Mouse (Mus musculus): ENCODE data around the gene D13Ertd608e.
"Not testable (repeated sequence)": the region's sequence is repeated elsewhere in the genome, so short reads cannot be mapped to it uniquely, and the experiment has no call there.

The D13Ertd608e gene

GRCm38 (mm10) chr13:119835320-119836056 lies at the start of gene D13Ertd608e:
D13Ertd608e (plus strand) TSS chr13:119836006.
- peak; percentile 19 to 20 for DNase-seq

- peak; percentile 69 to 73 for DNase-seq
Measured at GRCm38 (mm10) chr13:119789851-119790717, 45.7 kb upstream of the D13Ertd608e start.

GRCm38 (mm10) chr13:119790761-119791579 lies 44.8 kb upstream of the D13Ertd608e start, which contains the start of gene Zfp131:
Zfp131 (minus strand) TSS chr13:119790889.
- peak; percentile 90 to 95 for DNase-seq

- no peak for DNase-seq
Measured at GRCm38 (mm10) chr13:119791580-119792135, 44.1 kb upstream of the D13Ertd608e start.

- no peak for DNase-seq
Measured at GRCm38 (mm10) chr13:119792791-119793404, 42.9 kb upstream of the D13Ertd608e start.

- no peak for DNase-seq
Measured at GRCm38 (mm10) chr13:119797656-119798055, 38.1 kb upstream of the D13Ertd608e start.

GRCm38 (mm10) chr13:119808937-119809336 lies 26.9 kb upstream of the D13Ertd608e start:
- DNase-seq = no peak

- DNase-seq = no peak
Measured at GRCm38 (mm10) chr13:119810031-119810430, 25.8 kb upstream of the D13Ertd608e start.

GRCm38 (mm10) chr13:119816798-119817197 lies 19.0 kb upstream of the D13Ertd608e start:
- no peak for DNase-seq

- DNase-seq = no peak
Measured at GRCm38 (mm10) chr13:119817579-119818206, 18.1 kb upstream of the D13Ertd608e start.

GRCm38 (mm10) chr13:119830116-119830515 lies 5.7 kb upstream of the D13Ertd608e start, which contains the start of gene AF067063:
AF067063 (minus strand) TSS chr13:119830216.
- DNase-seq = not testable (repeated sequence)

GRCm38 (mm10) chr13:119836324-119836811 lies 562 bp downstream of the D13Ertd608e start:
- DNase-seq = peak; percentile 14 to 38

- DNase-seq = peak; percentile 70
Measured at GRCm38 (mm10) chr13:119837719-119838337, 2.0 kb downstream of the D13Ertd608e start.

- not testable (repeated sequence) for DNase-seq
Measured at GRCm38 (mm10) chr13:119839982-119840381, 4.2 kb downstream of the D13Ertd608e start.

GRCm38 (mm10) chr13:119862399-119862798 lies 26.6 kb downstream of the D13Ertd608e start:
- DNase-seq = not testable (repeated sequence)

GRCm38 (mm10) chr13:119864395-119864999 lies 28.7 kb downstream of the D13Ertd608e start:
- DNase-seq = not testable (repeated sequence)

GRCm38 (mm10) chr13:119886896-119887295 lies 51.1 kb downstream of the D13Ertd608e start:
- DNase-seq = not testable (repeated sequence)

- not testable (repeated sequence) for DNase-seq
Measured at GRCm38 (mm10) chr13:119894685-119895084, 58.9 kb downstream of the D13Ertd608e start, which contains the start of gene Tcstv1. Tcstv1 (minus strand) TSS chr13:119894785.
